Mouse (Mus musculus) fibroblast of lung, adult 2 months (primary cell): ENCODE results near the gene Gnb5.

ENCODE experiments used
- DNase-seq: peaks from one replicate; pipeline ENCODE4 v3.0.0-alpha.2; 2011; ENCODE audit warnings: low read depth

Gene Gnb5

DNA sequence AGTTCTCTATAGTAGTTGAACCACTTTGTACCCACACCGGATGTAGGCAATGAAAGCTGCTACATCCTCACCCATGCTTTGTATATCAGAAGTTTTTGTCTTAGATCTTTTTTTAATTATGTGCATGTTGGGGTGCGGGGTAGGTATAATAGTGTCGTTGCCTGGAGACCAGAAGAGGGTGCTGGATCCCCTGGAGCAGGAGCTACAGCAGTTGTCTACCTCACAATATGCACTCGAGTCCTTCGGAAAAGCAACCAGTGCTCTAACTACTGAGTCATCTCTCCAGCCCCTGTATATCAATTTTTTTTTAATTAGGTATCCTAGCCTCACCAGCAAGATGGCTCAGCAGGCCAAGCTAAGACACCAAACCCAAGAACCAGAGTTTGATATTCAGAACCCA is 927 bp downstream of the Gnb5 start:
- no peak for DNase-seq

DNA sequence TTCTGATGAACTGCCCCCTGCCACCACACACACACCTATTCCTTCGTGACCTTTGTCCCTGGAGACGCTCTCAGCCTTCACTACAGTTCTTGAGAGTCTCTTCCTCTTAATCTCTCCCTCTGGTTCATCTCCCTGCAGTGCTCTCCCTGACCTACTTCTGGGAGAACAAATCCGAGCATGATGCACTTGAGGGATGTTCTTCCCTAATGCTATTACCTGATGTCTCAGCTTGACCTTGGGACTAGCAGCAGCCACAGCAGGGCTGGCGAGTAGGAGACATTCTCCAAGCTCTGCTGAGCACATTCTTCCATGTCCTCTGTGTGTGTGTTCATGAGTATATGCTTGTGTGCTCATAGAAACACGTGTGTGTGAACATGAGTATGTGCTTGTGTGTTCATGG is 2.5 kb downstream of the Gnb5 start:
- DNase-seq = no peak

DNA sequence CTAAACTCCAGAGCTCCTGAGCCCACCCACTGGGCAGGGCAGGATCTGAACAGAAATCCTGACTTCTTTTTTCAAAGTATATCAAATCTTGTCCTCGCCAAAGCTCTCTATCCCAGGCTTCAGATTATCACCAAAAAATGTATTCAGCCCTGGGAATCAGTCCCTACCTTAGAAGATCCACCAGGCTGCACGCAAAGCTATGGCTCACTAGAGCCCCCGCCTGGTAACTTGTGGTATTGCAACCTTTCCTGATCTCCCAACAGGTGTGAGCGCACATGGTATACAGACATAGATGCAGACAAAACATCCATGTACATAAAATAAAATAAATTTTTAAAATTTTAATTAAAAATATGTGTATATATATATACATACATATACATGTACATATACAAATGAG is 5.9 kb downstream of the Gnb5 start:
- DNase-seq = no peak

DNA sequence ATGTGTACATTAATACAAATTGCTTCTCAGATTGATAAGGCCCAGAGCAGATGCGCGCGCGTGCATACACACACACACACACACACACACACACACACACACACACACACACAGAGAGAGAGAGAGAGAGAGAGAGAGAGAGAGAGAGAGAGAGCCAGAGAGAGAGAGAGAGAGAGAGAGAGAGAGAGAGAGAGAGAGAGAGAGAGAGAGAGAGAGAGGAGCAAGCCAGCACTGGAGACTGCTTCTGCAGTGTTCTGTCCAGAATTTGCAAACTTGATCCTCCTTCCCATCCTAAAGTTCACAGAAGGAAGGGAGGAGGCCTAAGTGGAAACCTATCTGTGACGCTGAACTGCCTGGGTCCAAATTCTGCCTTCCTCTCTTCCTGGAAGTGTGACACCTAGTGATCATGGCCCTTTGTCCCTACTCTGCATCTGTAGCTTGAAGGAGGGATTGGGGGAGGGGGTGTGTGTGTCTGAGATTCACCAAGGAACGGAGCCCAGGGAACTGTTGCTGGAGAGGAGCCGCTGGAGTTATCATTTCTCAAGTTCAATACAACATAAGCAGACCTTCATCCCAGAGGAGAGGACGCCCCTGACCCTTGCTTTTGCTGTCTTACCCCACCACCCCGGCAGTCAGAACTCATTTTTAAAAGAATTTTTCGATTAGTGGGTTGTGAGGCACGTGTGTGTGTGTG is 7.2 kb downstream of the Gnb5 start:
- no peak for DNase-seq

DNA sequence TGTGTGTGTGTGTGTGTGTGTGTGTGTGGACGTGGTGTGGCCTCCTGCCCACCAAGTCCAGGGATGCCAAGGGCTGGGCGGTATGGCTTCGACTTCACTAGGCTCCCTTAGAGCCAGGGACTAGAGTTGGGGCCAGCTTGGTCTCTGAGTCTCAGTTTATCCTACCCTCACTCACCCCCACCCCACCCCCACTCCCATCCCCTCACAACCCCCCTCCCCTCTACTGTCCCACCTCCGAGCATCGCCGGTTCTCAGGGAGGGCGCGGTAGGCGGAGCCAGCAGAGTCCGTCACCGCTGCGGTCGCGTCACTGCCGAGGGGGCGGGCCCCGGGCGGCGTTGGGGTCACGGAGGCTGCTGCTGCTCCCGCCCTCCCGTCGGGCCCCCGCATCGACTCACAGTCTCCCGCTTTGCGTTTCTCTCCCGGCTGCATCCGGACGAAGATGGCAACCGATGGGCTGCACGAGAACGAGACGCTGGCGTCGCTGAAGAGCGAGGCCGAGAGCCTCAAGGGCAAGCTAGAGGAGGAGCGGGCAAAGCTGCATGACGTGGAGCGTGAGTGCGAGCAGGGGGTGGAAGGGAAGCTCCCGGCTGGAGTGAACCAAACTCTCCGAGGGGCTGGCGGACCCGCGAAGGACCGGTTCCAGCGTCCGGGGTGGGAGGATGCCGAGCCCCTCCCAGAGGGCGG is 7.9 kb downstream of the Gnb5 start:
- DNase-seq = no peak

DNA sequence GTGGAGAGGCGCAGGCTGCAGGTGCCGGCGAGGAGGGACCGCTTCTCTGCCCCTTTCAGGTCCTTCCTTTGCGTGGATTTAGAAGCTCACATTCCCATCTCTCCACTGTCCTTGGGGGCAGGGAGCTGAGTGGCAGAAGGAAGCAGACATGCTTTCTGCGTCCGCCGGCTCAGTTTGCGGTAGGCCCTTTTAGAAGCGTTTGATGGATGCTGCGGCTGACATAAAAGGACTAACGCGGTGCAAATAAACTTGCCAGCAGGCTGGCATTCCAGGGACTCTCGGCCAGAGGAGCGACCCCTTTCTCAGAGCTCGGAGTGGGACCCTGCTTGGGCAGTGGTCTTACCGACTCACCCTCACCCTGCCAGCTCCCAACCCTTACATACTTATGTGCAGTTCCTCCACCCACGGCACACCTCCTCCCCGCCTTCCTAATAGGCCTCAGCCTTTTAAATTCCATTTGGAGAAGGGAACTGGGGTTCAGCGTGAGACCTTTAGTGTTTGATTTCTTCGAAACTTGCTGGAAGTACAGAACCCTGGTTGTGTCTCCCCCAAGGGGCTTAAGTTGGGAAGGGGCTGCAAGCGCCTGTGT is 8.5 kb downstream of the Gnb5 start:
- no peak for DNase-seq

DNA sequence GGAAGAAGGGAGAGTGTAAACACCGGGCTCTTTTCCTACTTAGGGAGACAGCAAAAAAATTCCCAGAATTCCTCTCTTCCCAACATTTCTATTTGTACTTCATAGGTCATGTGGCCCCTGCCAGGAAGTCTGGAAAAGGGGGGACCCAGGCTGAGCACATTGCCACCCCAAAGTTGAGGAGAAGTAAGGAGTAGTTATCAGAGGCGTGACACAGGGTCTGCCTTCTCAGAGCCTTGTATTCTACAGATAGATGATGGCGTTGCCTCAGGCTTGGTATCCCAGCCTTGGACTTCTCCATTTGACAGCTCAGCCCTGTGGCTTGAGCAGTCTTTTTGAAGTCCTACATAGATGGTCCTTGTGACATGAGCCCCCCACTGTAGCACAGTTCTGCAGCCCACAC is 9.2 kb downstream of the Gnb5 start:
- no peak for DNase-seq

DNA sequence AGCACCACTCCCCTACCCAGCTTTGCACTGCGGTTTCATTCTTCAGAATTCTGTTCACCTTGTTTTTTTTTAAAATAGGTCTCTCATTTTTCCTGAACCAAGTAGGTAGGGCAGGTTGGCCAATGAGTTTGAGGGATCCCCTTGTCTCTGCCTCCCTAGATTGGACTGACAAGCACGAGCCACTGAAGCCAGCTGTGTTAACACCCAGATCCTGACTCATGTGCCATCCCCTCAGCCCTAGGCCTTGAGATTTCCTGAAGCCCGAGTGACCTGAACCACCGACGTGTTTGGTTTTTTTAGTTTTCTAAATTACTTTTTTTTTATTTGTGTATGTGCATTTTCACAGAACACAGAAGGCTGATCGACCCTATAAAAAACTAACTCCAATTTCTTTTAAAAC is 10.7 kb downstream of the Gnb5 start:
- no peak for DNase-seq

DNA sequence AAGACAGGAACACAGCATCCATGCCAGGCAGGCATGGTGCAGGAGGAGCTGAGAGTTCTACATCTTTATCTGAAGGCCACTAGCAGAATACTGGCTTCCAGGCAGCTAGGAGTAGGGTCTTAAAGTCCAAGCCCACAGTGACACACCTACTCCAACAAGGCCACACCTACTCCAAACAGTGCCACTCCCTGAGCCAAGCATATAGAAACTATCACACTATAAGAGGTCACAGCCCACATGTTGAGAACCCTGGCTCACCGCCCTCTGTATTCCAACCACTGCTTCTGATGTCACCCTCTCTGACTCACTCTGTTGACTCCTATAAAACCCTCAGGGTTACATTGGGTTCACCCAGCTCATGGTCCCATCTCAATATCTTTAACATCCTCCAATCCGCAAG is 12.1 kb downstream of the Gnb5 start:
- no peak for DNase-seq

DNA sequence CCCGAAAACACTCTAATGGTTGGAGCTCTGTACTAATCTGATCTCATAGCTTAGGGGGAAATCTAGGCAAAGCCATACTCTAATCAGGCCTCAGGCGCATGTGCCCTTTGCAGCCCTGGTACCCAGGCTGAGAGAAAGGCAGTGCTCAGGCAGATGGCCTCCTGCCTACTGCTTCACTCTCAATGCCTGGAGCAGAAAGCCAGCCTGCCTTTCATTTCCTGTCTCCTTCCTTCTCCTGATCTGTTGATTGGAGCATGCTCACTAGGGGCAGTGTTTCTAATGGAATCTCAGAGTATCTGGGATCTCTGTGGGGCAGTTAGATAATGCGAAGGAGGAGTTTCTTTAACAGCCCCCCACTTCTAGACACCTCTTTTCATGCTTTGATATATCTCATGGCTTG is 13.3 kb downstream of the Gnb5 start:
- DNase-seq = no peak

DNA sequence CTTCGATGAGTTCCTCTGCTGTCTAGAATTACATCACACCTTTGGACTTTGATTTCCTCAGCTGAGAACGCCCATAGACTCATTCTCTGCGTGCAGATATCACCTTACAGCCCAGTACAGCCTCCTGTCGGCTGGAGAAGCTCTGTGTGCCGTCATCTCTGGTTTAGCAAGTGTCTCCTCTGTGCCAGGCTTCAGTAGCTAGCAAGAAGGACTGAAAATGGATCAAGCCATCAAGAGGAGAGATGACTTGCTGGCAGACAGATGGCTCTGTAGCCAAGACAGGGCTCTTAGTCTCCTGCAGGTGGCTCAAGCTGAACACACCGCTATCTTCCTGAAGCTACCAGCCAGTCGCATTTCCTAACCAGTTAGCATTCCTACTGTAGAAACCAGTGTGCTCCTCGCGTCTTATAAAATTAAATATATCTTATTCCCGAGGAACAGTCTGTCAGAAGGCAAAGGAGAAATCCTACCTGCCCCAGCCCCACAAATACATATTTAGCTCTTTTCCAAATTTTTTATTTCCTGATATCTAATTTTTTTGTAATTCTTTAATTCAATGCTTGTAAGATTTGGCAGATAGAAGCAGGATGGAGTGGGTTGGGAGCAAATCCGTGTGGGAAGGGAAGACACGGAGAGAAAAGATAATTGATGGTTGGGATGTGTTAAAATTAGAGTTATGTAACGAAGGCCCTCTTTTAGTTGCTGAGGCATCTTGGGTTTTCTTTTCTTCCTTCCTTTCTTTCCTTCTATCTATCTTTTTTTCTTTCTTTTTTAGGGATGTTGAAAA is 16.2 kb downstream of the Gnb5 start:
- no peak for DNase-seq

DNA sequence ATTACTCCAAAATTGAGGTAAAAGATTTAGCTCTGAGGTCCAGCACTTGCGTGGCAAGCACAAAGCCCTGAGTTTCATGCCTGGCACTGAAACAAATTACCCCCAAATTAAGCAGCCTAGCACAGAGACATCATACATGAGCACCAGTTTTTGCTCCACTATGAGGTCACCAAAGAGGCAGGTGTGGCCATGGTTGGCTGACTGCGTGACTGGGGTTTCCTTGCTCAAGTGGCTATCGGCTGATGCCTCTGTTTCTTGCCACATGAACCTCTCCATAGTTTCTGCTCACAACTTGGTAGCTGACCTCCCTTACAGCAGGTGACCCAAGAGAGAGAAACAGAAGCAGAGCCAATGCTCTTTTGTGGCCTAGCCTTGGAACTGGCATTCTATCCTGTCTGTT is 22.0 kb downstream of the Gnb5 start:
- DNase-seq = no peak

DNA sequence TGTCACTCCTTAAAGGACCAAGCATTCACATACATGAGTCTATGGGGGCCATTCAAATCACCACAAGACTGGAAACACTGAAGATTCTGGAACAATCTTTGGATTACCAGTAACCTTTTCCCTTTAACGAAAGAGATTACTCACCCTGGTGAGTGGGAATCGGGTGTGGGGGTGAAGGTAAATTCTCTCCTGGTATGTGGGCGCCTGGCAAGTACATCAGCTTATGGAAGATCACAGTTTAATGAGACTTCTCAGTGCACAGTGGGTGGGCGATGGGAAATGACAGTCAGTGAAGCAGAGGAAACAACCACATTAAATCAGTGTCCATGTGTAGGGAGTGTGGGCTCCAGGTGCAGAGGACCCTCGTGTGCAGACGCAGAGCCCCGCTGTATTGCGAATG is 24.7 kb downstream of the Gnb5 start:
- no peak for DNase-seq

DNA sequence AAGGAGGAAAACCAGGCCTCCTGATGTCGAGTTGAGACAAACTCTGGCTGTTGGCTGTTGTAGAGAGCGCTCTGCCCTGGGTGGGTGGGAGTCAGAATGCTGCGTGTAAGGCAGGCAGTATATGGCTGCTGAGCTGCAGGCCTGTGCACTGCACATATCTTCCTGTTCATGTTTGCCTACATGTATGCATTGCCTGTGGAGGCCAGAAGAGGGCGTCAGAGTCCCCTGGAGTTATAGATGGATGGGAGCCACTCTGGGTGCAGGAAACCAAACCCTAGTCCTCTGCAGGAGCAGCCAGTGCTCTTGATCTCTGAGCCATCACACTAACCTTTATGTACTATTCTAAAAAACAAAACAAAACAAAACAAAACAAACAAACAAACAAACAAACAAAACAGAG is 28.4 kb downstream of the Gnb5 start:
- DNase-seq = no peak

DNA sequence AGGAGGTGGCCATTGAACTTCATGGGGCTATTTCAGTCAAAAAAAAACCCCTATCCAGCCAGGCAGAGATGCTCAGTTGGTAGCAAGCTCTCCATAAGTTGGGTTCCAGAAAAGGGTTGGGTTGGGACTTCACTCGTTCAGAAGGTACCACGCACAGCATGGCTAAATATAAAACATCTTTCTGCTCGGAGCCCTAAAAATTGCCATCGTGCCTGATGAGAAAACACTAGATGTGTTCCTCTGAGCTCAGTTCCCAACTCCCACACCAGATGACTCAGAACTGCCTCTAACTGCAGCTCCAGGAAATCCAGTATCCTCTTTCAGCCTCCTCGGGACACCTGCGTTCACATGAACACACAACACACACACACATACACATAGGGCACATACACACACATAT is 31.9 kb downstream of the Gnb5 start:
- DNase-seq = no peak

DNA sequence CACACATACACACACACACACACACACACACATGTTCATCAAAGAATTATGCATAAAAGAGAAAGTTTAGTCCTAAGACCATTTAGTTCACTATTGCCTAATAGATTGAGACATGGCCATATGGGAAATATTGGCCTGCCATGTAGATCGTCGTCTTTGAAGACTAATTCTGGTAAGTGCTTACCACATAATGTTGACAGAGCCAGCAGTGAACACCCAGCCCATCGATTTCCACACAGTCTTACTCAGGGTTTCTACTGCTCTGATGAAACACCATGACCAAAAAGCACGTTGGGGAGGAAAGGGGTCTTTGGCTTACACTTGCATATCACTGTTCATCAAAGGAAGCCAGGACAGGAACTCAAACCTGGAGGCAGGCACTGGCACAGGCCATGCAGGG is 36.3 kb downstream of the Gnb5 start:
- DNase-seq = peak; percentile 56

DNA sequence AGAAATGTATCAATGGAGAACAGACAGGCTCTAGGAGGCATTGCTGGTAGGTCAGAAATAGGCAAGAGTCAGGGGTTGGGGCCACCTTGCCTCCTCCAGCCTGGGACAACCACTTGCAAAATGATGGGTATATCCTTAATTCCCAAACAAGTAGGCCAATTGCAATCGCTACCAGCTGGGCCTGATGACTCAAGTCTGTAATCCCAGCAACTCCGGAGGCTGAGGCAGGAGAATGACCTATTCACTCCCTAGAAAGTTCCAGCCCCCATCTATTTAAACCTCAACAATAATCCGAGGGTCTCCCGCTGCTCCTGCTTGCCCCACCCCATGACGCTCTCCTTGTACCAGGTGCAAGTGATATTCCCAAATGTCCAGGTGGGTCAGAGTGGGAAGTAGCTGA is 41.4 kb downstream of the Gnb5 start, which contains the start of gene Bcl2l10:
Gene Bcl2l10, plus strand, starts transcription at position 301 of the 400 bp plus-strand sequence.
- no peak for DNase-seq

DNA sequence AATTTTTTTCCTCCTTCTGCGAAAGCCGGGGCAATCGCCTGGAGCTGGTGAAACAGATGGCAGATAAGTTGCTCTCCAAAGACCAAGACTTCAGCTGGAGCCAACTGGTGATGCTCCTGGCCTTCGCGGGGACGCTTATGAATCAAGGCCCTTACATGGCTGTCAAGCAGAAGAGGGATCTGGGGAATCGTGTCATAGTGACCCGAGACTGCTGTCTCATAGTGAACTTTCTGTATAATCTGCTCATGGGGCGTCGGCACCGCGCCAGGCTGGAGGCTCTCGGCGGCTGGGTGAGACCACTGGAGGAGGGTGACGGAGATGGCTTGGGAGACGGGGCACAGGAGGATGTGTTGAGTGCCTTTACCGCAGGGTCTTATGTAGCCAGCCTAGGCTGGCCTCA is 42.0 kb downstream of the Gnb5 start:
- DNase-seq = no peak

DNA sequence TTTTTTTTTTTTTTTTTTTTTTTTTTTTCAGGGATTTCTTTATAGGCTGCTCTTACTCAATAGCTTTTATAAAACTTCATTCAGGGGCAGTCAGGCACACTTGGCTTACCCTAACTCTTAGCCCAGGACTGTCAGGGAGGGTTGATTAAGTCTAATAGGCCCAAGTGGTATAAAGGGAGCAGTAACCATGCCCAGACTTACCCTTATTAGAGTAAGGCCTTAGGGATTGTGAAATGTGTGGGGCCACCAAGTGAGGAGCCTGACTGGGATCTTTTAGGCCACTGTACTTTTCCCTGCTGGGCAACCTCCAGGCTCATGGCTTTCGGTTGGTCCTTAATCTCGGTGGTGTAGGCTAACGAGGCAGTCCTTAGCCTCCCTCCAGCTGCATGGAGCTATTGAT is 42.6 kb downstream of the Gnb5 start:
- no peak for DNase-seq

DNA sequence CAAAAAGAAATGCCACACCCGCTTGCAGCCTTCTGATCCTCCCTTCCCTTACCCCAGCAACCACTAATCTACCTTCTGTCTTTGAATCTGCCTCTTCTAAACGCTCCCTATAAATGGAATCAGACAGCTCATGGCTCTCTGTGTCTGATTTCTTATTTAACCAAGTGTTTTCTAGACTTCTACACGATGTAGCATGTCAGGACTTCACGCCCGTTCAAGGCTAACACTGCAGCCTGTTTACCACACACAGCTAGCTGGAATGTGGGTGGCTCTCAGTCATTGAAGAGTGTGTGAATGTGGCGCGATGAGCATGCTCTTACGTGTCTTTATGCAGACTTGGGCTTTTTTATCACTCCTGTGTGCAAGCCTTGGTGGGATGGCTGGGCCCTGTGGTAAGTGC is 47.0 kb downstream of the Gnb5 start:
- DNase-seq = no peak

DNA sequence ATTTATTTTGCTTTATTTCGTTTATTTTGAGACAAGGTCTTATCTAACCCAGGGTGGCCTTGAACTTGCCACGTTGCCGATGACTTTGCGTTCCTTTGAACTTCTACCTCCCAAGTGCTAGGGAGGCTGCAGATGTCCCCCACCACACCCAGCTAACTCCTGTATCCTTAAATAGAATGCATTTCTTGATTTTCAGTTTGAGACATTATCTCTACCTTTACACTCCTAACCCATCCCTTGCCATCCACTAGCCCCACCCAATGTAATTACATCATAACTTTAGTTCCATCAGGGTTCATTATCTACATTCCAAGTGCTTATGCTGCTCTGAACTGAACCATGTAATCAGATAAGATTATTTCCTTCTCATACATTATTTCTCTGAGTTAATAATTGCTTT is 49.7 kb downstream of the Gnb5 start:
- no peak for DNase-seq

DNA sequence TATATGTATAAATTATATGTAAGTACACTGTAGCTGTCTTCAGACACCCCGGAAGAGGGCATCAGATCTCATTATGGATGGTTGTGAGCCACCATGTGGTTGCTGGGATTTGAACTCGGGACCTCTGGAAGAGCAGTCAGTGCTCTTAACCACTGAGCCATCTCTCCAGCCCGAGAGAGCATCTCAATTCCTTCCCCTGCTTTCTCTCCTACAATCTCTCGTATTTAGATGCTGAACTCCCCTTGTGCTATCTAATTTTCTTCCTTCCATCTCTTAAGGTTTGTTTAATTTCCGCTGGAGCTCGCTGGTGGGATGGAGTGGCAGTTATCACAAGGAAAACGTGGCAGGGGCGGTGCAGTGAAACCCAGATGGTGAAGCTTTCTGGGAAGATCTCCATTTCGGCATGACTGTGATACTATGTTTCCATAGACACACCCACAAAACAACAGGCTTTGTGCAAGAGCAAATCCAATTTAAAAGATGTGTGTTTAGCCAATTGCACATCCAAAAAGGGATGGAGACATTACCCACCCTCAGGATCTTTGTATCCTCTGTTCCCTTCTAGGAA is 51.1 kb downstream of the Gnb5 start:
- no peak for DNase-seq

DNA sequence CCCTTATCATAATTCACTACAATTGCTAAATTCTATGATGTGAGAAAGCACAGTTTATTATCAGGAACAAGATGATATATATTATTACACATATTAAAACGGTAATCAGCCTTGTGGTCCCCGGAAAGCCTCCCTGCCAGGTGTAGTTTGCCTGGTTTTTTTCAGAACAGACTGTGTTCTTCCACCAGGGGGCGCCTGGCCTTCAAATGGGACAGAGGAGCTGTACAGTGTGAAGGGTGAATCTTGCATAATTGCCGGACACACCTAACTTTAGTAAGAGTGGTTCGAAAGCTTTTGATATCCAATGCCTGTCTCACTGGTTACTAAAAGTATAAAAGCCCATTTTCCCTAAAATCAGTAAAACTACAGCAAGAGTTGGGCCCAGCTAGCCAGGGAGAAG is 55.6 kb downstream of the Gnb5 start:
- DNase-seq = no peak
